Mouse (Mus musculus) lung, adult 2 months (tissue): ENCODE results near the gene Arhgap31. TPM values are rescaled to one million over a fixed set of nuclear protein-coding genes. Genes with fewer than 3 reads are reported as not detected.

Experiments
- DNase-seq: peaks from one replicate; pipeline ENCODE4 v3.0.0; 2022
- H3K4me1 ChIP-seq: fragments of 200-500 bp; 2 replicates; pipeline ENCODE4 v1.6.1; 2011; ENCODE audit warnings: low read length; ENCODE audit not compliant: control insufficient read depth, insufficient read depth
- H3K4me3 ChIP-seq: fragments of 200-500 bp; replicated peaks from 2 replicates; pipeline ENCODE3; 2011; ENCODE audit warnings: low read depth, mild to moderate bottlenecking, control low read depth, low read length; ENCODE audit errors: extremely low read depth
- CTCF ChIP-seq: fragments of 200-500 bp; IDR thresholded peaks from 2 replicates; pipeline ENCODE4 v1.5.1; 2011; ENCODE audit warnings: mild to moderate bottlenecking, low read length, control low read depth; ENCODE audit not compliant: insufficient read depth
- POLR2A ChIP-seq: fragments of 200-500 bp; IDR thresholded peaks from 2 replicates; pipeline ENCODE4 v1.6.1; 2011; ENCODE audit warnings: low read depth, mild to moderate bottlenecking, control low read depth, low read length, borderline replicate concordance; ENCODE audit errors: extremely low read depth
- WGBS: fragments of 180-500 bp; shearing (Covaris S2); methylation state at CpG from one replicate; pipeline ENCODE4 v1.1.7; 2018; 5-methylcytosine and 5-hydroxymethylcytosine counted together
- polyA plus RNA-seq: library from polyadenylated mRNA; depleted of rRNA; stranded (reverse); fragments of >200 nt; gene quantifications from 2 replicates; pipeline ENCODE4 v1.2.3, GENCODE M21; 2012

The Arhgap31 gene
- polyA plus RNA-seq, 1 experiment, result 46.8 TPM

- Histone ChIP-seq H3K4me1 (peaks cover 33% of the 10 kb centered on the region), H3K4me3 (peak overlapping the region; percentile 57)
- 16% methylated on average over 4 of the region's 4 CpGs for WGBS
- TF ChIP-seq CTCF, result no peak
- TF ChIP-seq POLR2A, result no peak
- DNase-seq, result peak; percentile 3
Observed at GRCm38 (mm10) chr16:38711245-38711644, 1.8 kb downstream of the Arhgap31 start.

- H3K4me1 ChIP-seq, result peaks cover 40% of the 10 kb centered on the region
- WGBS, result 40% methylated on average over 7 of the region's 7 CpGs
- no peak for DNase-seq
- TF ChIP-seq CTCF (no peak), POLR2A (no peak)
- H3K4me3 ChIP-seq, result peak overlapping the region; percentile 31
Observed at GRCm38 (mm10) chr16:38708962-38709520, 4.0 kb downstream of the Arhgap31 start.

- TF ChIP-seq CTCF (no peak), POLR2A (no peak)
- peaks cover 50% of the 10 kb centered on the region for H3K4me1 ChIP-seq
- peak; percentile 80 for DNase-seq
- no peak overlapping the region for H3K4me3 ChIP-seq
- 38% methylated on average over 7 of the region's 7 CpGs for whole genome bisulfite sequencing
Observed at GRCm38 (mm10) chr16:38706782-38707181, 6.3 kb downstream of the Arhgap31 start.

- Histone ChIP-seq H3K4me1 (peaks cover 56% of the 10 kb centered on the region), H3K4me3 (no peak overlapping the region)
- WGBS, result 37% methylated on average over 9 of the region's 9 CpGs
- DNase-seq, result peak; percentile 52
- TF ChIP-seq POLR2A, result no peak
- no peak for TF ChIP-seq CTCF
Observed at GRCm38 (mm10) chr16:38705531-38706281, 7.4 kb downstream of the Arhgap31 start.

GRCm38 (mm10) chr16:38703501-38703900 lies 9.6 kb downstream of the Arhgap31 start:
- no peak for DNase-seq
- H3K4me1 ChIP-seq, result peaks cover 62% of the 10 kb centered on the region
- no peak overlapping the region for H3K4me3 ChIP-seq
- WGBS, result 44% methylated on average over 6 of the region's 6 CpGs
- TF ChIP-seq POLR2A (no peak), CTCF (no peak)

GRCm38 (mm10) chr16:38702316-38702715 lies 10.8 kb downstream of the Arhgap31 start:
- TF ChIP-seq POLR2A, result no peak
- no peak for TF ChIP-seq CTCF
- Histone ChIP-seq H3K4me3 (no peak overlapping the region), H3K4me1 (peaks cover 53% of the 10 kb centered on the region)
- WGBS, result 61% methylated on average over 3 of the region's 3 CpGs
- DNase-seq, result no peak

GRCm38 (mm10) chr16:38701492-38702185 lies 11.4 kb downstream of the Arhgap31 start:
- no peak for DNase-seq
- 29% methylated on average over 9 of the region's 9 CpGs for WGBS
- Histone ChIP-seq H3K4me1 (peaks cover 47% of the 10 kb centered on the region), H3K4me3 (no peak overlapping the region)
- TF ChIP-seq CTCF (no peak), POLR2A (no peak)

- 39% methylated on average over 16 of the region's 16 CpGs for WGBS
- DNase-seq, result no peak
Observed at GRCm38 (mm10) chr16:38700392-38701162, 12.5 kb downstream of the Arhgap31 start.

GRCm38 (mm10) chr16:38697611-38698010 lies 15.5 kb downstream of the Arhgap31 start:
- Histone ChIP-seq H3K4me3 (no peak overlapping the region), H3K4me1 (peaks cover 39% of the 10 kb centered on the region)
- no peak for TF ChIP-seq CTCF
- TF ChIP-seq POLR2A, result no peak
- DNase-seq, result no peak
- 64% methylated on average over 5 of the region's 5 CpGs for WGBS

More at GRCm38 (mm10) chr16:38700392-38701162, 12.5 kb downstream of the Arhgap31 start:
- TF ChIP-seq POLR2A (no peak), CTCF (no peak)
- Histone ChIP-seq H3K4me3 (no peak overlapping the region), H3K4me1 (peaks cover 41% of the 10 kb centered on the region)

- DNase-seq, result no peak
- TF ChIP-seq CTCF (no peak), POLR2A (no peak)
- 82% methylated on average over 5 of the region's 5 CpGs for WGBS
- peaks cover 23% of the 10 kb centered on the region for H3K4me1 ChIP-seq
- H3K4me3 ChIP-seq, result no peak overlapping the region
Observed at GRCm38 (mm10) chr16:38695557-38695956, 17.5 kb downstream of the Arhgap31 start.
